Mouse (Mus musculus) forebrain, embryonic 16.5 days (tissue): ENCODE data around the gene Dnajc7. TPM values are rescaled to one million over a fixed set of nuclear protein-coding genes. Genes with fewer than 3 reads are reported as not detected.

Experiments used
- ATAC-seq: fragments of 200-750 bp; cut with Nextera tagmentation; 2 replicates; pipeline ENCODE4 v1.8.0; 2017; ENCODE audit warnings: mild to moderate bottlenecking, moderate library complexity
- H3K27ac ChIP-seq: fragments of 300-500 bp; sonication (generic); 2 replicates; pipeline ENCODE4 v1.5.1; 2014; ENCODE audit warnings: low read length, control low read depth
- H3K27me3 ChIP-seq: fragments of 300-500 bp; sonication (generic); replicated peaks from 2 replicates; pipeline ENCODE4 v1.6.1; 2014; ENCODE audit warnings: low read length; ENCODE audit not compliant: control insufficient read depth, insufficient read depth
- H3K36me3 ChIP-seq: fragments of 300-500 bp; sonication (generic); 2 replicates; pipeline ENCODE4 v1.6.1; 2014; ENCODE audit not compliant: control insufficient read depth, insufficient read depth
- H3K4me1 ChIP-seq: fragments of 300-500 bp; sonication (generic); replicated peaks from 2 replicates; pipeline ENCODE4 v1.6.1; 2014; ENCODE audit warnings: low read length; ENCODE audit not compliant: control insufficient read depth, insufficient read depth
- H3K4me2 ChIP-seq: fragments of 300-500 bp; sonication (generic); 2 replicates; pipeline ENCODE4 v1.6.1; 2014; ENCODE audit warnings: mild to moderate bottlenecking, low read length, control low read depth
- H3K4me3 ChIP-seq: fragments of 300-500 bp; sonication (generic); replicated peaks from 2 replicates; pipeline ENCODE4 v1.5.1; 2014; ENCODE audit warnings: mild to moderate bottlenecking, low read length, control low read depth
- H3K9ac ChIP-seq: fragments of 300-500 bp; sonication (generic); replicated peaks from 2 replicates; pipeline ENCODE4 v1.6.1; 2014; ENCODE audit warnings: low read depth, low read length, control low read depth
- H3K9me3 ChIP-seq: fragments of 300-500 bp; sonication (generic); 2 replicates; pipeline ENCODE4 v1.6.1; 2016; ENCODE audit warnings: low read length; ENCODE audit not compliant: control insufficient read depth
- WGBS: fragments of 180-500 bp; shearing (Covaris S2); extraction: QIAGEN DNeasy Blood & Tissue Kit; methylation state at CpG from one replicate; pipeline ENCODE4 v1.1.7; 2014; 5-methylcytosine and 5-hydroxymethylcytosine counted together
- polyA plus RNA-seq: library from polyadenylated mRNA; unstranded; fragments of >200 nt; fragmentation: Nextera tagmentation; extraction: Ambion mirVana; gene quantifications from 2 replicates; pipeline ENCODE4 v1.2.1, GENCODE M21; 2015

Gene Dnajc7
- polyA plus RNA-seq, 1 experiment from 2014 or later: 326 TPM

- Histone ChIP-seq H3K4me2 (no peak overlapping the region), H3K36me3 (no peaks in the 10 kb centered on the region), H3K27ac (no peak overlapping the region), H3K4me1 (peaks cover 8% of the 10 kb centered on the region), H3K9me3 (no peaks in the 10 kb centered on the region), H3K27me3 (0 out of 2 replicates have a peak, but pooled peaks cover 7% of the 10 kb centered on the region), H3K4me3 (no peak overlapping the region), H3K9ac (no peak overlapping the region)
- no peak for ATAC-seq
- WGBS: 79% methylated on average over 8 of the region's 8 CpGs
These were observed 51.3 kb downstream of the Dnajc7 start for GRCm38 (mm10) chr11:100568692-100569091.

GRCm38 (mm10) chr11:100567815-100568245, 52.1 kb downstream of the Dnajc7 start:
- H3K9ac ChIP-seq: no peak overlapping the region
- no peaks in the 10 kb centered on the region for H3K36me3 ChIP-seq
- ATAC-seq: no peak
- H3K4me1 ChIP-seq: peaks cover 8% of the 10 kb centered on the region
- H3K9me3 ChIP-seq: no peaks in the 10 kb centered on the region
- no peak overlapping the region for H3K4me3 ChIP-seq
- WGBS: 75% methylated on average over 9 of the region's 9 CpGs
- no peak overlapping the region for H3K4me2 ChIP-seq
- H3K27me3 ChIP-seq: 0 out of 2 replicates have a peak, but pooled peaks cover 7% of the 10 kb centered on the region
- no peak overlapping the region for H3K27ac ChIP-seq

GRCm38 (mm10) chr11:100567229-100567628, 52.7 kb downstream of the Dnajc7 start:
- H3K27me3 ChIP-seq: 0 out of 2 replicates have a peak, but pooled peaks cover 5% of the 10 kb centered on the region
- no peak overlapping the region for H3K4me2 ChIP-seq
- H3K27ac ChIP-seq: no peak overlapping the region
- peaks cover 8% of the 10 kb centered on the region for H3K4me1 ChIP-seq
- H3K36me3 ChIP-seq: no peaks in the 10 kb centered on the region
- no peaks in the 10 kb centered on the region for H3K9me3 ChIP-seq
- no peak overlapping the region for H3K4me3 ChIP-seq
- no peak for ATAC-seq
- no peak overlapping the region for H3K9ac ChIP-seq
- WGBS: 69% methylated on average over 5 of the region's 5 CpGs

GRCm38 (mm10) chr11:100564703-100565102, 55.3 kb downstream of the Dnajc7 start:
- no peak overlapping the region for H3K4me3 ChIP-seq
- 82% methylated on average over 6 of the region's 6 CpGs for WGBS
- no peak overlapping the region for H3K4me2 ChIP-seq
- ATAC-seq: no peak; the same call in 1 of the 2 replicates
- H3K4me1 ChIP-seq: no peaks in the 10 kb centered on the region
- H3K9ac ChIP-seq: no peak overlapping the region
- H3K9me3 ChIP-seq: no peaks in the 10 kb centered on the region
- no peaks in the 10 kb centered on the region for H3K27me3 ChIP-seq
- no peaks in the 10 kb centered on the region for H3K36me3 ChIP-seq
- no peak overlapping the region for H3K27ac ChIP-seq

GRCm38 (mm10) chr11:100564297-100564696, 55.7 kb downstream of the Dnajc7 start:
- H3K9me3 ChIP-seq: no peaks in the 10 kb centered on the region
- no peak overlapping the region; the same call in 1 of the 2 replicates for H3K4me2 ChIP-seq
- no peaks in the 10 kb centered on the region for H3K4me1 ChIP-seq
- H3K27me3 ChIP-seq: no peaks in the 10 kb centered on the region
- 61% methylated on average over 15 of the region's 15 CpGs for WGBS
- no peak overlapping the region for H3K27ac ChIP-seq
- no peak overlapping the region for H3K9ac ChIP-seq
- H3K4me3 ChIP-seq: no peak overlapping the region
- H3K36me3 ChIP-seq: no peaks in the 10 kb centered on the region
- peak; percentile 75 for ATAC-seq

GRCm38 (mm10) chr11:100561748-100562147, 58.2 kb downstream of the Dnajc7 start:
- Histone ChIP-seq H3K9ac (no peak overlapping the region), H3K4me1 (no peaks in the 10 kb centered on the region), H3K4me2 (no peak overlapping the region), H3K27me3 (no peaks in the 10 kb centered on the region), H3K9me3 (no peaks in the 10 kb centered on the region), H3K4me3 (no peak overlapping the region), H3K36me3 (no peaks in the 10 kb centered on the region), H3K27ac (no peak overlapping the region)
- ATAC-seq: no peak
- 32% methylated on average over 5 of the region's 5 CpGs for WGBS

- ATAC-seq: no peak
These were observed 60.5 kb downstream of the Dnajc7 start for GRCm38 (mm10) chr11:100559476-100559875.

GRCm38 (mm10) chr11:100557563-100557962, 62.4 kb downstream of the Dnajc7 start:
- H3K9ac ChIP-seq: no peak overlapping the region
- H3K4me2 ChIP-seq: no peak overlapping the region
- 80% methylated on average over 3 of the region's 3 CpGs for WGBS
- no peak for ATAC-seq
- no peaks in the 10 kb centered on the region for H3K36me3 ChIP-seq
- no peaks in the 10 kb centered on the region for H3K9me3 ChIP-seq
- H3K27ac ChIP-seq: no peak overlapping the region
- H3K4me3 ChIP-seq: no peak overlapping the region
- no peaks in the 10 kb centered on the region for H3K27me3 ChIP-seq
- H3K4me1 ChIP-seq: no peaks in the 10 kb centered on the region

More at GRCm38 (mm10) chr11:100559476-100559875, 60.5 kb downstream of the Dnajc7 start:
- Histone ChIP-seq H3K4me2 (no peak overlapping the region), H3K9ac (no peak overlapping the region), H3K27me3 (no peaks in the 10 kb centered on the region), H3K4me1 (no peaks in the 10 kb centered on the region), H3K4me3 (no peak overlapping the region), H3K27ac (no peak overlapping the region), H3K9me3 (no peaks in the 10 kb centered on the region), H3K36me3 (no peaks in the 10 kb centered on the region)
- 58% methylated on average over 7 of the region's 7 CpGs for WGBS

- Histone ChIP-seq H3K4me3 (no peak overlapping the region), H3K27me3 (no peaks in the 10 kb centered on the region), H3K9me3 (no peaks in the 10 kb centered on the region), H3K9ac (no peak overlapping the region), H3K4me2 (no peak overlapping the region), H3K36me3 (no peaks in the 10 kb centered on the region), H3K4me1 (no peaks in the 10 kb centered on the region), H3K27ac (no peak overlapping the region)
- ATAC-seq: peak; percentile 64
- WGBS: 22% methylated on average over 11 of the region's 11 CpGs
These were observed 64.4 kb downstream of the Dnajc7 start for GRCm38 (mm10) chr11:100555583-100555982.

GRCm38 (mm10) chr11:100552842-100553241, 67.1 kb downstream of the Dnajc7 start:
- Histone ChIP-seq H3K27ac (no peak overlapping the region), H3K4me1 (no peaks in the 10 kb centered on the region), H3K36me3 (no peaks in the 10 kb centered on the region), H3K9me3 (no peaks in the 10 kb centered on the region), H3K9ac (no peak overlapping the region), H3K4me3 (no peak overlapping the region), H3K27me3 (no peaks in the 10 kb centered on the region), H3K4me2 (no peak overlapping the region)
- ATAC-seq: no peak
- WGBS: 76% methylated on average over 4 of the region's 4 CpGs
